Mouse (Mus musculus): ENCODE measurements around the gene Nnmt. TPM values are rescaled to one million over a fixed set of nuclear protein-coding genes. Genes with fewer than 3 reads are reported as not detected.

Gene Nnmt
- 10 to 100 TPM; 23.2 to 28.0 TPM for total RNA-seq (2021)
- long read RNA-seq, experiment 1, transcript Nnmt-201 (3 exons, 1,043 nt), result major isoform, 43 of 49 reads
- long read RNA-seq, experiment 1, partial matches to known transcripts, result 1 of 49 reads
- long read RNA-seq, experiment 1, other reads (novel, unspliced or antisense), result 0 of 49 reads
- long read RNA-seq, experiment 2, transcript Nnmt-201 (3 exons, 1,043 nt), result major isoform, 8 of 9 reads
- long read RNA-seq, experiment 2, partial matches to known transcripts, result 0 of 9 reads
- long read RNA-seq, experiment 2, other reads (novel, unspliced or antisense), result 1 of 9 reads

GRCm38 (mm10) chr9:48604939-48605598, at the start of gene Nnmt:
Gene Nnmt (minus strand): TSS chr9:48605153.
- DNase-seq, result peak in 1 of 2 experiments; percentile 17

- DNase-seq, result no peak
Measured at GRCm38 (mm10) chr9:48654730-48655129, 49.8 kb upstream of the Nnmt start.

GRCm38 (mm10) chr9:48653399-48654070, 48.6 kb upstream of the Nnmt start:
- DNase-seq, result no peak

GRCm38 (mm10) chr9:48652026-48652425, 47.1 kb upstream of the Nnmt start:
- no peak for DNase-seq

- DNase-seq, result no peak
Measured at GRCm38 (mm10) chr9:48650846-48651245, 45.9 kb upstream of the Nnmt start.

GRCm38 (mm10) chr9:48649851-48650685, 45.1 kb upstream of the Nnmt start:
- DNase-seq, result no peak

- DNase-seq, result peak; percentile 41 to 57
Measured at GRCm38 (mm10) chr9:48649098-48649766, 44.3 kb upstream of the Nnmt start.

- no peak for DNase-seq
Measured at GRCm38 (mm10) chr9:48648285-48649097, 43.5 kb upstream of the Nnmt start.

GRCm38 (mm10) chr9:48647648-48648284, 42.8 kb upstream of the Nnmt start:
- peak in 1 of 2 experiments; percentile 8 for DNase-seq

- DNase-seq, result no peak
Measured at GRCm38 (mm10) chr9:48646781-48647647, 42.1 kb upstream of the Nnmt start.

GRCm38 (mm10) chr9:48646251-48646650, 41.3 kb upstream of the Nnmt start:
- peak; percentile 60 to 68 for DNase-seq

GRCm38 (mm10) chr9:48645648-48646126, 40.7 kb upstream of the Nnmt start:
- no peak for DNase-seq

- peak in 1 of 2 experiments; percentile 47 for DNase-seq
Measured at GRCm38 (mm10) chr9:48644926-48645647, 40.1 kb upstream of the Nnmt start.

GRCm38 (mm10) chr9:48644376-48644775, 39.4 kb upstream of the Nnmt start:
- DNase-seq, result no peak

GRCm38 (mm10) chr9:48641636-48642035, 36.7 kb upstream of the Nnmt start:
- DNase-seq, result no peak

GRCm38 (mm10) chr9:48640881-48641280, 35.9 kb upstream of the Nnmt start:
- DNase-seq, result no peak

GRCm38 (mm10) chr9:48638176-48638803, 33.3 kb upstream of the Nnmt start:
- no peak for DNase-seq

- no peak for DNase-seq
Measured at GRCm38 (mm10) chr9:48637161-48637560, 32.2 kb upstream of the Nnmt start.

All from adrenal gland, postnatal 36 days (tissue).